Mouse (Mus musculus) erythroblast, embryonic 14.5 days (primary cell): ENCODE data around the gene Klhl36.

ENCODE experiments used
- GATA1 ChIP-seq: IDR thresholded peaks from 2 replicates; pipeline ENCODE4 v1.6.1; 2012; ENCODE audit warnings: low read length, inconsistent platforms, mixed read lengths
- TAL1 ChIP-seq: IDR thresholded peaks from 3 replicates; pipeline ENCODE4 v1.6.1; 2012; ENCODE audit warnings: low read length, inconsistent platforms, mixed read lengths

GRCm38 (mm10) chr8:119819316-119819715 is 42.8 kb upstream of the Klhl36 start:
- TF ChIP-seq TAL1 (no peak), GATA1 (no peak)
